Mouse (Mus musculus): ENCODE measurements around the gene Mfrp.

GRCm38 (mm10) chr9:44075276-44075995 is 26.1 kb upstream of the Mfrp start:
- TF ChIP-seq POLR2A (IDR thresholded peaks at IDR 0.05; ENCODE audit: low read depth, low read length) = no peak
- no peak for TF ChIP-seq CTCF (IDR thresholded peaks at IDR 0.05; ENCODE audit: extremely low read depth, insufficient read depth, insufficient read length, insufficient replicate concordance)
